Mouse (Mus musculus): ENCODE measurements at regions not wholly inside any gene's neighbourhood (a gene's known extent, or its start where the extent isn't known, plus 50 kb on each side); places are given as distances from the start of the nearest gene placed in this dataset.

- TF ChIP-seq CHD2 (IDR thresholded peaks at IDR 0.05; ENCODE audit: low read depth, low read length) = no peak
- TF ChIP-seq HCFC1 (IDR thresholded peaks at IDR 0.05; ENCODE audit: borderline replicate concordance, insufficient read depth, low read length) = no peak
- TF ChIP-seq ZC3H11A (IDR thresholded peaks at IDR 0.05; ENCODE audit: borderline replicate concordance, low read depth, low read length) = no peak
- no peak for TF ChIP-seq MAFK (IDR thresholded peaks at IDR 0.05; ENCODE audit: insufficient read depth, low read depth, low read length)
These were observed 164.3 kb upstream of the Slc7a11 start for GRCm38 (mm10) chr3:50607736-50608135.

All from ES-E14 (cell line).